Mouse (Mus musculus): ENCODE measurements around the gene Pou4f2. TPM values are rescaled to one million over a fixed set of nuclear protein-coding genes. Genes with fewer than 3 reads are reported as not detected.

Gene Pou4f2
- polyA plus RNA-seq (2012; rRNA removed): not detected in 2 replicates

DNA sequence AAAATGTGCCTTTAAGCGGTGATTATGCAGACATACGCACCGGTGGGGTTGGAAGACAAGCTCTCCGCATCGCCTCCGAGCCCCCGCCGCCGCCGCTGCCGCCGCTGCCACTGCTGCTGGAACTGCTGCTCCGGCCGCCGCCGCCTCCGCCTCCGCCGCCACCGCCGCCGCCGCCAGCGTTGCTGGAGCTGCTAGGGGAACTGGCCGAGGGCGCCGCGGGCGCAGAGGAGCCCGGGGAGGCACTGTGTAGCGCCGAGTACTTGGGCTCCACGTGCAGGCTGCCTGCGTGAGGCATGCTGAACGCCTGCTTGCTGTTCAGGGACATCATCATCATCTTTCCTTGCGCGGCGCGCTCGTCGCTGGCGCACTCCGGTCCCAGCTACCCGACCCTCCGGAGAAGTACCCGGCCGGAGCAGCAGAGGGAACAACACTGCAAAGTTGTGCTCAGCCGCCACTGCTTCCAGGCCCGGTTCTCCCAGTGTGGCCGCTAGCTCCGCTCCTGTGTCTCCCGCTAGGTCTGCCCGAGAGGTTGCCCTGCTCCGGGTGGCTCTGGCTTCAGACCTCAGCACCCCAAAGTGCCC lies at the start of gene Pou4f2:
Gene Pou4f2 (minus strand): TSS at position 575 of the 581 bp plus-strand sequence.
- no peak for DNase-seq (ENCODE audit: low read depth)

DNA sequence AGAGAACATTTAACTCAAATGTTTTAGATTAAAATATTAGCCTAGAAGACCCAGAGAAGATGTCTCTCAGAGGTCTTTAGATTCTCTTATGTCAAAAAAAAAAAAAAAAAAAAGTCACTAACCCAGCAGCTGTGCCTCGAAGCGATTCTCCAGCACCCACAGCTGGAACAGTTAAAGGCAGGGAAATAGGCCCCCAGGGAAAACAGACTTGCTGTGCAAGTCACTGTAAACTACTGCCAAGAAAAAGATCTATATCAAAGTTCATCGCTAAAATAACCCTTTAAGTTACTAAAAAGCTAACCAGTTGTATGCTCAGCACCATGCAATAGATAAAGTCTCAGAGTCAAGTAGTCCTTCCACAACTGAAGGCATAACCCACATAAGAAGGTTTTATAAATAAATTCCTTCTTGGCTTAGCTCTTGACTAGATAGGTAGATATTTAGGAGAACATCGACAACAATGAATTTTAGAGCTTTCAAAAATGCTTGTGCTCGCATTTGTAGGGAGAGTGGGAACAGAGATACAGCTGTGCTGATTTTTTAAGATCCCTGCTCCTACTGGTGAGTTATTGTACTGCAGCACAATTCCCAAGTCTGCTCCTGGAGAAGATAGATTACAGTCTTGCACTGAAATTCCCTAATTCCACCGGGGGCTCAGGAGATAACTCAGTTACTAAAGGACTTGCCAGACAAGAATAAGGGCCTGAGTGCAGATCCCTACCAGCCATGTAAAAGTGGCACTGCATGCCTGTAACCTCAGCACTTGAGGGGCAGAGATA lies 40.8 kb upstream of the Pou4f2 start:
- DNase-seq (ENCODE audit: low read depth): no peak

DNA sequence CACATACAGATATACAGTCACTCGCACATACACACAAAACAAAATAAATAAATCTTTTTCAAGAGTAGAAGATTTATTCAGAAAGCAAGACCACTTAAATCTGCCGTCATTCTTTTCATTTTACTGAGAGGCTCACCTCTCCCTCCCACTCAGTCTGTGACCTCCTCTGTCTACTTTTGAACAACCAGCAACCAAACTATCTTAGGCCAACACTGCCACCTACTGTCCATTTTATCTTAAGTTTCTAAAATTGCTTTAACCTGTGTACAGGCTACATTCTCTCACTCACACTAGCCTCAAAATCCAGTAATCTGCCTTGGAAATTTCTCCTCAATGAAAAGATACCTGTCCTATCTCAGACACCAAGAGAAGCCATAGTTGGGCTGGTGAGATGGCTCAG lies 31.4 kb upstream of the Pou4f2 start:
- no peak for DNase-seq (ENCODE audit: low read depth)

DNA sequence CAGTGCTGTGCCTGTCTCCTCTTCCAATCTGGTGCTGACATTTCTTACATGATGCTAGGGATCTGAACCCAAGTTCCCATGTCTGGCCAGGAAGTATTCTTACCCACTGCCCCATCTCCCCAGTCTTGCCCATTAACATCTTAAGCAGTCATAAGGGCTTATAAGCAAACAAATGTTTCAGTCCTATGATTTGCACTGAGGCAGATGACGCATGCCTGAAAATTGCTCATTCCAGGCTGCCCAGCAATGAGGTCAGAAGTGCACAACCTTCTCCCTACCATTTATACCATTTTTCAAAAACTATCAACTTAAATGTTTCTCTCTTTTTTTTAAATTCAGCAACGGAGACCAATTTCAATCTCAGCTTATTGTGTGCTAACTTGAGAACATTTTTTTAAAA lies 27.5 kb upstream of the Pou4f2 start:
- DNase-seq (ENCODE audit: low read depth): no peak

DNA sequence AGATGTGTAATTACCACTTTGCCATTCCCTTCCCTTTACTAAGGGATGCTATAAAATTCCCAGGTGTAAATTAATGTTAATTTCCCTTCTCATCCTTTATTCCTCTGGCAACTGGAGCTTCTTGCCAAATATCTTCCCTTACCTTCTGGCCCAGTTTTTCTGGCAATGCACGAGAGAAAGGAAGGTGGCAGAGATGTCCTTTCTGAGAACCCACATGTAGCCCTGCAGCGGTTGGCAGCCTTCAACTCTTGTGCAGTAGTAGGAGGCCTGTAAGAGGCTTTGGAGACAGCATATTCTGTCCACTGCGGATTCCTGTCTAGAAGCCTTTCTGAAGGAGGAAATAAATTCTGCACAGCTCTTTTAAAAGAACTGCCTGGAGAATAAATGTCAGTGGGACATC lies 20.0 kb upstream of the Pou4f2 start:
- DNase-seq (ENCODE audit: low read depth): peak; percentile 79

DNA sequence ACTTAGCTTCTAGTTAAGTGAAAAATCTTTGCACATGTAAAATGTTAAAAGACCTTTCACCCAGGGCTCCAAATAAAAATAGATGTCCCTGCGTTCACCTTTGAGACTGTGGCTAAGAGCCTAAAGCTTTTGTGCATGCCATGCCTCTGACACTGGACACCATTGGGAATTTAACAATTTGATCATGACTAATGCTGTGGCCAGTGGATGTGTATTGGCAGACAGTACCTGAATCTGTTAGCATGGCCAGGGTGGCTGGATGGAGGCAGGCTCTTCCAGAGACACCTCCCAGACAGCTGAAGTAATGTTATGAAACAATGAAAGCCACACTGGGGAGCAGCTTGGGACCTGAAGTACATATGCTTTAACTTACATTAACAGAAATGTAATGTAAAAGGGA lies 6.3 kb upstream of the Pou4f2 start:
- no peak for DNase-seq (ENCODE audit: low read depth)

DNA sequence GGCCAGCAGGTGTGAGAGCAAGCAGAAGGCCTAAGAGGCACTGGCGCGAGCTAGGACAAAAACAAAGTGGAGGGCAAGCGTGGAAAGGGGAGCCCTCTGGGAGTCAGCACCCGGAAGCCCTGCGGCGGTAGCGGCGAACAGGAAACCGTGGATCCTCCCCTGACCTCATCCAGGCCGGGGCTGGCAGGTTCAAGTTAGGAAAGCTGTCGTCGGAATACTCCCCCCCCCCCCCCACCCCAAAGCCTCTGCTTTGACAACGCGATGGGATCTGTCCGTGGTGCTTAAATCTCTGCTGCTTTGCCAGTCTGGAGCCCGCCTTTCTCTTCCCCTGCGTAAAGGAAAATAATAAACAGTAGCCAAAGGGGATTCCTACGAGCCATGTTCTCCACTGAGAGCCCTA lies 1.7 kb upstream of the Pou4f2 start:
- no peak for DNase-seq (ENCODE audit: low read depth)

DNA sequence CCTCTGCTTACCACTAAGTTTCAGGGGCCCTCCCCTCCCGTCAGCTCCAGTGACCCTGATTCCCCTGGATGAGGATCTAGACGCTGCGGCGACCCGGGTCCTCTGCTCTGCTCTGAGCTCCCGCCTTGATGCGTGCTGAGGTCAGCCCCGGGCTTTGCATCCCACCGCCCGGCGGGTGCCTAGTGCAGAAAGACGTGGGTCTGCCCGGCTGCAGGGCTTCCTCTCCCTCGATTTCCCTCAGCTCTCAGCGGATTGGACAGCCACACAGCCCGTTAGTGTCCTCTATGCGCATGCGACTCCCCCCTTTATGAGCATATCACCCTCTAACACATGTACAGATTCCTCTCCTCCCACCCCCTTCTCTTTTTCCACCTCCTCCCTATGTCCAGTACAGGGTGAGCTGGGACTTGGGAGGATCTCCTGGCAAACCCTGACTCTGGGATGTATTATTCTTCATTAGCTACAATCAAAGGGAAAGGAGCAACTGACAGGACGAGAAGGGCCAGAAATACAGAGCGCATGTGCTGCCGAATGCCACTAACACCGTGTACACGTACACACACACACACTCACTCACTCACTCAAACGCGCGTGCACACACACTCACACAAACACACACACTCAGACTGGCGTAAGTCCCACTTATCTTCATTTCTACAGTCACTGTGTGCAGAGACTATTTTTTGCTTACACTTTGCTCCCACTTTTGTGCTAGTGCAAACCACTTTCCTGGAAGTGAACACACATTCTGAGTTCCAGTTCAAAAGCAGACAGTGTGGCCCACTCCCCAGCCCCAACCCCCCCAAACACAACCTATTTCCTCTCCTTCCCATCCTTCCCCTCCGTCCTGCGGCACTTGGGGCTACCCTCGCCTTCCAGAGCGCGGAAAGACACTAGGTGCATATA lies 948 bp upstream of the Pou4f2 start:
- no peak for DNase-seq (ENCODE audit: low read depth)

DNA sequence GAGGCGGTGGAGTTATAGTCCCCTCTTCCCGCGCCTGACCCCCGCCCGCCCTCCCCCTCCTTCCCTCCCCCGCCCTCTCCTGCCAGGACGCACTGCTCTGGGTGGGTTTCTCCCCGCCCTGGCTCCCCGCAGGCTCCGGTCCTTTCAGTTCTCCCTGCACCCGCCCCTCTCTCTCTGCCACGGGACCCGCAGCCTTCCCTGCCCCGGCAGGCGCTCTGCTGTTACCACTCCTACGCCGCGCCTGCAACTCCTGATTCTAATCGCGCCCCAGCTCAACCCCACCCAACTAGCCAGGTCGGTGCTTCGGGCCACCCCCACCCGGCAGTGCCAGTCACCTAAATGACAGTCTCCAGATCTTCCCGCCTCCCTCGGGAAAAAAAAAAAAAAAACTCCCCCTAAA lies 216 bp upstream of the Pou4f2 start:
- no peak for DNase-seq (ENCODE audit: low read depth)

DNA sequence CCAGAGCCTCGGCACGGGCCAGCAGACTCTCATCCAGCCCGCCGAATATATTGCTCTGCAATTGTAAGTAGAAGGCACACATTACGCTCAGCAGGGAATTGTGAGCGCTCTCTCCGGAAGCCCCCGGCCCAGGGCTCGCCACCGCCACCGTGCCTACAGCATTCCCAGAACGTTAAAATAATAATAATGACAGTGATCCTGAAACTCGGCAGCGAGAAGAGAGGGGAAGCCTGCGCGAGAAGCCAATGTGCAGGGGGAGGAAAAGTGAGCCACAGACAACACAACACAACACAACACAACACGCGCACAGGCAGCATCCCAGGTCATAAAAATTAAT lies 853 bp downstream of the Pou4f2 start:
- no peak for DNase-seq (ENCODE audit: low read depth)

DNA sequence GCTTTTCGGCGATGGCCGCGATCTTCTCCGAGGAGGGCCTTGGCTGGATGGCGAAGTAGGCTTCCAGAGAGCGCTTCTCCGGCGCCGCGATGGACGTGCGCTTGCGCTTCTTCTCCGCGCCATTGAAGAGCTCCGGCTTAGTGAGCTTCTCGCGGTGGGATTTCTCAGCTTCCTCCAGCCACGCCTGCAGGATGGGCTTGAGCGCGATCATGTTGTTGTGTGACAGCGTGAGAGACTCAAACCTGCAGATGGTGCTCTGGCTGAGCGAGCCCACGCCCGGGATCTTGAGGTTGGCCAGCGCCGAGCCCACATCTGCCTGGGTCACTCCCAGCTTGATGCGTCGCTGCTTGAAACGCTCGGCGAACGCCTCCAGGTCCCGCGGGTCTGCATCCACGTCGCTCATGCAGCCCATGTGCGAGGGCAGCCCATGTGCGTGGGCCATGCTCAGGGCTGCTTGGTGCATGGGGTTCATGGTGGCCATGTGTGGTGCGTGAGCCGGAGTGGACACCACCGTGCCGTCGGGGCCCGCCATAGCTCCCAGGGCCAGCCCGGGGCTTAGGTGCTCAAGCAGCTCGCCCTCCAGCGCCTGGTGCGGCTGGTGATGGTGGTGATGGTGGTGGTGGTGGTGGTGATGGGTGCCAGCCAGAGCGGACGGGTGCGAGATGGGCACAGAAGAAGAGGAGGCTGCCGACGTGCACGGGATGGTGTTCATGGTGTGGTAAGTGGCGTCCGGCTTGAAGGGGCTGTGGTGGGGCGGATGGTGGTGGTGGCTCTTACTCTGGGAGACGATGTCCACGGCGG lies 1.4 kb downstream of the Pou4f2 start:
- DNase-seq (ENCODE audit: low read depth): no peak

DNA sequence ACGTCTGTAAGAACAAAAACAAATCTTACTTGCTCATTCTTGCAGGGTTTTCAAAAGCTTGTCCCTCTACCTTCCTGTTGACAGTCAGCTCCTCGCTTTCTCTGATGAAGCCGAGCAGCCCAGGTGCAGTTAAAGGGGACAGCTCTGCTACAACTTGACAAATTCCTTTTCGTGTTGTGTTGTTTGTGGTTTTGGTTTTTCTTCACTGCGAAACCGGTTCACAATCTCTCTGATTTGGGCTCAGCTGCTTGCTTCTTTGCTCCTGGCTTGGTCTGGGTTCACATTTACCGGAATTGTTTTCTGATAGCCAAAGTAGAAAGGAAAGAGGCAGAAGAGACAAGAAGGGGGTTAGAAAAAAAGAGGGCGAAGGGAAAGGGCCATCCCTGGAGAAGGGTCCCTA lies 2.1 kb downstream of the Pou4f2 start:
- no peak for DNase-seq (ENCODE audit: low read depth)

DNA sequence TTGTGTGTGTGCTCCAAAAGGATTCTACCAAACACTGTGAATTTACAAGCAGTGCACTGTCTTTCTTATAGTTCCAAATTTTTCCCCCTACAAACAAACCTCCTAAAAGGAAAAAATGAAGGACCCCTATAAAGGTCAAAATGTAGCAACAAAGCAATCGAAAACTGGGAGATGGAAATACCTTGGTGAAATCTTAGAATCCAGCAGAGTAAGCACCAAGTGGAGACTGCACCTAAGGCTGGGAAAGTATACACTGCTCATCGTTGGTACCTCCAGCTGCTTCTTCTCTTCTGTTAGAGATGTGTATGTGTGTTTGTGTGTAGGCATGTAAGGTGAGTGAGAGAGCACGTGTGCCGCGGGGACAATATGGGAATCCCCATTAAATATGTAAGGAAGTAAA lies 3.1 kb downstream of the Pou4f2 start:
- no peak for DNase-seq (ENCODE audit: low read depth)

DNA sequence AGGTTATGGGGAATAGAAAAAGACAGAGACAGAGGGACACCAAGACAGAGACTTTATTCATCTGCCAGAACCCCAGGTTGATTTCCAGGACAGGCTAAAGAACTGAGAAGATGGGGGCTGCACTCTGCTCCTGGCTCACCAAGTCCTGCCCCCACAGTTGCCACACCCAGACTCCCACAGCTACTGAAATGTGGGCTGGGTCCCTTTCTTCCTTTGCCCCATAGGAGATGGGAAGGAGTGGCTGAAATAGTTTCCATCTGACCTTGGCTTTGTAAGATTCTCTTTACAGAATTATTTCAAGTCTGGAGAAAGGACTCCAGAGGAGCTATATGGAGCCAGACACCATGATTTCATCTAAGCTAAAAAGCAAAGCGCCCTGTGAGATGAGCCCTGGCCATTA lies 4.0 kb downstream of the Pou4f2 start:
- DNase-seq (ENCODE audit: low read depth): no peak

DNA sequence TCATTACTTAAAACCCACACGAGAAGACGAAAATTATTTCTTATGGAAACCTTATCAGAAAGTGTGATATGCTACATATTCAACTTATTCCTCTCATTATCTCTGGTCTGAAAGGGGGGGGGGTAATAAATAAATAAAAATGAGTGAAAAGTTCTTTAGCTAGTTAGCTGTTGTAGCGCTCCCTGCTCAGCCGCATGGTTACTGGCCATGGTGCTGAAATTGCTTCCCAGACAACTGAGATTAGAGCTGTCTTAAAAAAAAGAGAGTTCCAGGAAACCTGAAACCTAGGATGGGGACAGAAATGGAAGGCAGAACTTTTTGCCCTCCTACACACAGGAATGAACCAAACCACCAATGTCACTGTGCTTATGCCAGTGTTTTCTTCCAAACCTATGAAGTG lies 5.1 kb downstream of the Pou4f2 start:
- no peak for DNase-seq (ENCODE audit: low read depth)

DNA sequence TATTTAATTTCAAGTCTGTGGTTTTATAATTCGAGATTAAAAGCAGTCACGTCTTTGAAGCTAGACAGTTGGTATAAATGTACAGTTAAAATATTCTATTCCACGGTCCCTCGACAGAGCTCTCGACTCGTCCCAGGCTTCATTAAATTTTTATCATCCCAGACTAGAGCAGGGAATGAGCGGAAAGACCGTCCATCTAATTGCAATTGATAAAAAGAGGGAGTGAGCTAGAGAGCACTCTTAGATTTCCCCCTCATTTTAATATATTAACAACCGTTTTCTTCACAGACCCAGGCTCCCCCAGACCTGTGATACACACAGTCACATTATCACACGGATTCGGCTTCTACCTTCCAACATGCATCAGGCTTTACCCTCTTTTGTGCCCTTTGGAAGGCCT lies 8.3 kb downstream of the Pou4f2 start:
- DNase-seq (ENCODE audit: low read depth): no peak

DNA sequence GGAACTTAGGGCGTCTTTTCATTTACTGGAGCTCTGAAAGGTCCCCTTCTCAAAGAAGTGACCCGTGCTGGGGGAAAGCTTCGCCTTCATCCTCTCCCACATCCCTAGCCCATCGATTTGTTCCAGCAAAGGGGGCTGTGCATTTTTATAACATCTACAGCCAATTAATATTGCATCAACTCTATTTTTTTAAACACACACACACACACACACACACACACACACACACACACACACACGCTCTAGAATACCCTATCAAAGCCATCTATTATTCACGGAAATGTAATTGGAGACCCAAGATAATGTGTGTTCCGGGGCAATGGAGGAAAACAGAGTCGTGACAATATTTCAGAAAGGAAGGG lies 8.7 kb downstream of the Pou4f2 start:
- DNase-seq (ENCODE audit: low read depth): no peak

DNA sequence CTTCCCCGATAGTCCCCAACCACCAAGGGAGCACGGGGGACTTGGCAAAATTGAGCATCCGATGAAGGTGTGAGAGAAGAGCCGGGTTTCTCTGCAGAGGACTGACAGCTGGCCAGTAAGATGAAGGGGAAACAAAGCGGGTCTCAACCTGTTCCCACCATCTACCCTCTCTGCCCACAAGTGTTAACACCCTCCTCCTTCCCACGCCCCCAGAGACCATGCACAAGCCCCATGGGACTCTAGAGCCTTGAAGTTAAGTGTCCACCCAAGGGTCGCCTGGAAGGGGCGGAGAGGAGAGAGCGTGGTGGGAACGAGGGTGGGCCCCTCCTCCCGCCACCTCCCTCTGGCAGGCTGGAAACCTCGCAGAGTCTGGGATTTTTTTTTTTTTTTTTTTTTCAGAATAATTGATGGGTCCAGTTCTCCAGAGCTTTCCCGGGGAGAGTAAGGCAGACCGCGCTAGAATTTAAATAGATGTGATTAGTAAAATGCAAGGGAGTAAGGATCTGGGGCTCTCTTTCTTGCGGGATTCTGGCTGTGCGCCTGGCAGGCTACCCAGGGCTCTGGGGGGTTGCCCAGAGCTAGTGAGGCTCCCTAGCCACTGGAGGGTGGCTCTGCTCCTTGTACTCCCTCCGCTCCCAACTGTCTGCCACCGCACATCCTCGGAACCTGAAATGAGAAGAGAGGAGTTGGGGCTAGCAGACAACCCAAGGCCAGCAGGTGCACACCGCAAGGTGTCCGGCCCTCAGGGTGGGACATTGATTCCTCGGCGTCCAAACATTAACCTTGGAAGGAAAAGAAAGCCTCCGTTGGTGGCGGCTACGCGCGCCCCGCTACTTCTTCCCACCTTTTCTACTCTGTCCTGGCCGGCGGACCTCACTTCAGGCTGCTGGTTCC lies 9.3 kb downstream of the Pou4f2 start:
- DNase-seq (ENCODE audit: low read depth): no peak

DNA sequence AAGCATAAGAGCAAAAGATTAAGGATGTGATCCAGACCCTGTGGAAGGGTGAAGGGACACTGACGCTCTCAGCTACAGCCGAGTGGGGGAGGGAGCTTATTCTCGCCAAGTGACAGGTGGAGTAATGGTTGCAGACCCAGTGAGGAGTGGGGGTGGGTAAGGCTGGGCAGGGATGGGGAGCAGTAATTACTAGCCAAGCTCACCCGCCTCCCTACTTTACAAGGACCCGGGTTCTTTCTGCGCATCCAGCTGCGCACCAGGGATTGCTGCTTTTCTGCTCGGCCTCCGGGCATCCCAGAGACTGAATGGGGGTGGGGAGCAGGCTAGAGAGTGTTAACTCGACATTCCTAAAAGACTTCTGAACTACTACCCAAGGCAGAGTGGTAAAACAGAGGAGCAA lies 10.0 kb downstream of the Pou4f2 start:
- DNase-seq (ENCODE audit: low read depth): no peak

DNA sequence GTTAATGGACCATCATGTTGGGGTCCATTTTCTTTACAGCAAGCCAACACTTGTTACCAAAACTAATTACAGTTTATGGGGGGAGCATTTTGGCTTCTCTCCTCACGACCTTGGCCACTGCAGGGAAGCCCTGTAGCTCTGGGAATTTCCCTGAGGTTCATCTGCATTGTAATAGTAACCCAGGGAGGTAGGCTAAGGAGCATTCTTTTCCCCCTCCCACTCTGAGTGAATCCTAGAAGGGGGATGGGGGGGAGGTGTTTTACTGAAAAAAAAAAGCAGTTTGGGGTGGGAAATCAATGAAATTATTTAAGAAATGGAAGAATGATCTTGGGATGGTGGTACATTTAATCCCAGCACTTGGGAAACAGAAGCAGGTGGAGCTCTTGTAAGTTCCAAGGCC lies 12.5 kb downstream of the Pou4f2 start:
- no peak for DNase-seq (ENCODE audit: low read depth)

DNA sequence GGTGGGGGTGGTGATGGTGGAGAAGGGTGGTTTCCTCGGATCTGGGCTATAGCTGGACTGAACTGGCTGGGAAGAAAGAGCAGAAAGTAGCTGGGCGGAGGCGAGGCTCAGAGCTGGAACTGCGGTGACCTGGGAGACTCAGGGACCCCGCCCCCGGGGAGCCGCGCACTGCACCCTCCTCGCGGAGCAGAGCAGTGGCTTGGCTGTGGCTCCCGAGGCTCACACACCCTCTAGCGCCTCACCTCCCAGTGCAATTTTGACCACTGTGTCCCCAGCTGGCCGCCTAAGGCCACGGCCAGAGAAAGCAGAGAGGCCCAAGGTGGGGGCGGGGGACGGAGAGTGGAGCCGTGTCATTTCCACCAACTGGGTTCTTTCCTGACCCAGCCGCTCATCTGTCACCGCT lies 16.3 kb downstream of the Pou4f2 start:
- no peak for DNase-seq (ENCODE audit: low read depth)

All from gonadal fat pad, adult 2 months (tissue).